Mouse (Mus musculus): ENCODE data around the gene Yy1.

DNA sequence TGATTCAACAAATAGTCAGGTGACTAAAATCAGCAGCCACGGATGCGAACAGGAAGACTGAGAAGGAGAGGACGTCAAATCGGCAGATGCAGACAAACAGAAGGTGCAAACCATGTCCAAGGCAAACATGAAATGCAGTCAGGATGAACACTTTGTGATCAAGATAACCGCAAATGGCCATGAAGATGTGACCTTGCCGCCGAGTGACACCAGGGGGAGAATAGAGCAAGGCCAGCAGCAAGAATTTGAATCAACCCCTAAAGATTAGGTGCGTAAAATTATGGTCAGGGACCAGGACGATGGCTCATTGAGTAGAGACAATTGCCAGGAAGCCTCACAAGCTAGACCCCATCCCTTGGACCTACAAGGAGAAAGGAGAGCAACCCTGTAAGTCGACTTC lies 36.2 kb upstream of the Yy1 start:
- no peak for TF ChIP-seq CTCF (IDR thresholded peaks at IDR 0.05; ENCODE audit: extremely low read depth, insufficient read depth, insufficient read length, insufficient replicate concordance)
- no peak for TF ChIP-seq POLR2A (IDR thresholded peaks at IDR 0.05; ENCODE audit: low read depth, low read length)
